Mouse (Mus musculus) c-Kit-negative CD71-positive TER-119-positive erythroid progenitor cells, embryonic 14.5 days (primary cell): ENCODE results near the gene Mras.
A peak's percentile ranks its signal among the peaks of the same experiment; 100 is the strongest.

Experiments used
- DNase-seq: peaks from one replicate; pipeline ENCODE4 v3.0.0-alpha.2; 2013; ENCODE audit warnings: low read depth, low spot score

The Mras gene

DNA sequence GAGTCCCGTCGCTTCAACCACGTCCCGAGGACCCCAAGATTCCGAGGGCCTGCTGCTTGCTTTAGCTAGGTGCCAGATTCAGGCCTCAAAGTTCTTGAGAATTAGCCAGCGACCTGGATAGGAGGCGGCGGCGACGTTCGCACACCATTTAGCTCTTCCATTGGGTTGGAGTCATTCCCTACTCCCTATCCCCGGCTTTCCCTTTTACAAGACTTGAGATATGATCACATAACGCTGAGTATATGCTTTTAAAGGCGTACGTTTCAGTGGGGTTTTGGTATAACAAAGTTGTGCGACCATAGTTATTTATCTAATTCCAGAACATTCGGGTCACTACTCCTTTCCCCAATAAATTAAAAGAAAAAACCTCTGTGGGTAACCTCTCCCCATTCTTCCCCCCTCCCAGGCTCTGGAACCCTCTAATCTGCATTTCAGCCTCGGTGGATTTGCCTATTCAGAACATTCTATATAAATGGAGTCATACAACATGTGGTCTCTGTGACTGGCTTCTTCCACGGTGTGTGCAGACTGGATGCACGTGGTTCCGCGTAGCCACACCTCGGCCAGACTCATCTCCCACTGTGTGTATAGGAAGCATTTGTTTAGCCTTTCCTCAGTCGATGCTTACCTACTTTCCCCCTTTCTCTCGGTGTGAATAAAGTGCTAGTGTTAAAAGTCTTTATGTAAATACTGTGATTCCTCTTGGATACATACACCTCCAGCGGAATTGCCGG lies at the start of gene Mras:
Mras (minus strand) TSS at position 351 of the 734 bp plus-strand sequence.
- no peak for DNase-seq

DNA sequence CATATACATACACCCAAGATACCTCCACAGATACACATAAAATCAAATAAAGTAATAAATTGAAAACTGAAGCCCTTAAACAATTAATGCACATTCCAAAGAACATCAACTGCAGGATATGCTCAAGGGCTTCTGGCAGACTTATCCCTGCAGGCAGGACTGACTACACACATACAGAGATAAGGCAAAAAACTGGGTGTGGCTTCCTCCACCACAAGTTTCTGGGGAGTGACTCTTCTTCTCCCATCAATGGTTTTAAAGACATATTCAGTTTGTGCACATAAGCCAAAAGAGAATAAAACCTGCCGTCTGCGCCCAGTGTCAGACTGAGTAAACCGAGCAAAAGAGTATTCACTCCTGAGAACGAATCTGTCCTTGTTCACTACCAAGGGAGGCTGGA lies 48.0 kb upstream of the Mras start:
- peak; percentile 43 for DNase-seq

DNA sequence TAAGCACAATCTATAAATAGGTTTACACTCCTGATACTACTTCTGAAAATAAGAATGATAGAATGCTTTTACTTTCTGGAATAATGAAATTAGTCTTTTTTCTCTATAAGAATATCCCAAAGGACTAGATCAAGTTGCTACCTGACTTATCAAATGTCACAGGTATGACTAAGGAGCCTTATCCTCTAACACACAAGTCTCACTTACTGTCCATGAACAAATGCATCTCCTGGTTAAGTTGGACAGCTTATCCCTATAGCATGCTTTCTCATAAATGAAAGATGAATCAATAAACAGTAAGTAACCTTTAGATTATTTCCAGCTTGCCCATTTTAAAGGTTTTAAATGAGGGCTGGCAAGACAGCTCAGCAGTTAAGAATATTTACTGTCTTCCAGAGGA lies 47.5 kb upstream of the Mras start:
- no peak for DNase-seq

DNA sequence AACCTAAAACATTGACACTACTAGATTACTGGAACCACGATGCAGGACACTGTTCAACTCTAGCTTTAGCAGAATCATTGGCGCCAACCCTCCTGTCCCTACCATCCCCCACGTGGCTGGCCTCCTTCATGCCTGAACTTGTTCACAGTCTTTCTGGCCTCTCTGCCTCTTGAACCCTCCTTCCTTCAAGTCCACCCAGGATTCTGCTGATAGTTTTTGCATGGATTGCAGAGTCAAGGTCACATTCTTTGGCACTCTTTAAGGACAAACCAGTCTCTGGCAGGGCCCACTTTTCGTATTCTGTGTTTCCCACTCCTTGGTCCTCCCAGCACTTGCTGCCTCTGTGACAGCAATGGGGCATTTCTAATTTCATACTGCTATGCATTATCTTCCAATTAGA lies 46.0 kb upstream of the Mras start:
- no peak for DNase-seq

DNA sequence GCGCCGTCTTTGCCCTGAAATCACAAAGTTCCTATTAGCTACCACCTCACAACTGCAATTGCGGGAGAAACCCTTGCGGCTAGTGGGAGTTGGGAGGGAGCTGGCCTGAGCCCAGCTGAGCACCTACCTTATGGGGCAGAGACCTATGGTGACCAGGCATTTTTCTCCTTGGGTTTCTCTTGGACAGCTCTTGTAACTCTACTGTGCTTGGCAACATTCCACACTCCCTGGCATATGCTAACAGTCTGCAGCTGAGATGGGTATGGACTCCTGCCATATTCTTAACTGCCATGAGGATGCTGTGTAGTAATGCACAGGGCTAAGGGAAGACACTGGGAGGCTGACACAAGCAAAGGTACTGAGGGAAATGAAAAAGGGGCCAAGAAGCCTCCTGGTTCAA lies 43.6 kb upstream of the Mras start:
- no peak for DNase-seq

DNA sequence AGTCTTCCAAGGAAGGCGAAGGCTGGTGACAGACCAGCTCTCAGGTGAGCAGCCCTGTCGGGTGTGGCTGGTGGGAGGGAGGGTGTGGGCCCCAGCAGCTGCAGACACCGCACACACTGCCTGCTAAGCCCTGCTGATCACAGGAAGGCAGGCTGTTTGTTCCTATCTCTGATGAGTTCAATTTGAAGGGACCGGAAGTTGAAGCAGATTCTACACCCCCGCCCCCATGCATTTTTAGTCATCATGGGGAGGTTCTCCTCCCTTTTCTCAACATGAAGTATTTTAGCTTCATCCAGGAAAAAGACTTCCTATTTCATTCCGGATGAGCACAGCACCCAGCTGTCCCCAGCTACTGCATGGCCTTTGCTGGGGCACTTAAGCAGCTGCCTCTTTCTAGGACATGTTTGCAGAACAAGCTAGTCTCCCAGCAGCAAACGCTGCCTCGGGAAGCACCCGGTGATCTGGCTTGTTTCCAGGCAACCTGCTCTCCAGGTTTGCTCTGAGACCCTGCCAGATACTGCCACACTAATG lies 42.1 kb upstream of the Mras start:
- DNase-seq = no peak

DNA sequence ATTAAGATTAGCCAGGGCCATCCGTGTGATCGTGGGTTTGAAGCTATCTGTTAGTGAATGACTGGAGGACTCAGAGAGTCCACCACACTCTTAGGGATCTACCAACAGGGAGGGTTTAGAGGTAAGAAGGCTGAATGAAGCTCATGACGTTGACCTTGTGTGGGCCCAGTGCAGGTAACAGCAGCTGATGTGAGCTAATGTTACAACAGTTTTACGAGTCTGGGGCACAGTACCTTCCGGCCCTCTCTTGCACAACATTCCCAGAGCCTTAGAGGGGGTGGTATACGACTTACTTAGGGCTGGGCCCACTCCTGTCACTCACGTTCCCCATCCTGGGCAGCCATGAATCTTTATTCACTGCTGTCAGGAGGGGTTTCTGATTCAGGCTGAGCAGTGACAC lies 34.2 kb upstream of the Mras start:
- DNase-seq = no peak

DNA sequence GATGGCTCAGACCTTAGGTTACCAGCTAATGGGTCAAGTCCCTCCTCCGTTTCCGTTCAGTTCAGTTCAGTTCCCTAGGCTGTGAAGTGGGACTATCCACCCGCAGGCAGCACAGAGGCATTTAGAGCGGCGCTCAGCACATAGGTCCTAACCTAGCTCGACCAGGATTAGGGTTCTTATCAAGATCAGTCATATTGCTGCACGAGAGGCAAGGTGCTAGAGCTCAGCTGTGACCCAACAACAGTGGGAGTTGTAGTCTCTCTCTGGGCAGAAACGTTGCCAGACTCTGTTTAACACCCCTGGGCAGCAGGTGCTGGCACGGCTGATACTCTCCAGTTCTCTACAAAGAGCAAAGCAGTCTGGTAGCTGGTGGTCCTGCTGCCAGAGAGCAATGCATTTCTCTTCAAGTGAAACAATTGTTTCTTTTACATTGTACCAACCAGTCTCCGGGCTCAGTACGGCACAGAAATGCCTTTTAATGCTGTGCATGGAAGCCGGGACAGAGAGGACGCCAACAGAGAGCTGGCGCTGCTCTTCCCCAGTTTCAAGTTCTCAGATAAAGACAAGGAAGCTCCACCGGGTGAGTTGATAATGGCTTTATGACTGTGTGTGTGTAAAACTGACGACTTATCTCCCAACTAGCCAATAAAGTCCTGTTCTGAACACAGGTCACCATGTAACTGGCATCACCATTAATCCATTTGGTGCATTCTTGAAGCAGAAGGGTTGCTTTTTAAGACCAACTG lies 33.3 kb upstream of the Mras start:
- no peak for DNase-seq

DNA sequence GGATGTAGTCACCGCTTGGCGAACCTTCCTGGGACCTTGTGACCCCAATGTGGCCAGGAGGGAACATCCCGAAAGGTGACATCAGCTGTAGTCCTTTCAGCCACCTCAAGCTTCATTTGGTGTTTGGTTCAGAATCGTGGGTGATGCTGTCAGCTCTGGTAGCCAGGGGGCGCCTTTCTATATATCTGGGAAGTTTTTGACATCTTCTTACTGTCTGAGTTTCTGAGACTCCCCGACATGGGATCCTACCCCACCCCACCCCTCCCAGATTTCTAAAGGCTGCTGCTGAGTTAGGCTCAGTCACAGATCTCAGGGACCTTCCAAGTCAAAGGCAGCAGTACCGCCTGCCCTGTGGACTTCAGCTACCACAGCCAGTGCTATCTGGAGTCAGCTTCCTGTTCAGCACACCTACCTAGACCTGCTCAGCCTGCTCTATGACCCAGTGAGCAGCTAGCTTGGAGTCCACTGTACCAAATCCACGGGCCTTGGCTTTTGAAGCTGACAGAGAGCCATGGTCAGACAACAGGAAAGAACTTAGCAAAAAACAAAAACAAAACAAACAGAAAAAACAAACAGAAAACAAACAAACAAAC lies 32.6 kb upstream of the Mras start:
- DNase-seq = no peak

DNA sequence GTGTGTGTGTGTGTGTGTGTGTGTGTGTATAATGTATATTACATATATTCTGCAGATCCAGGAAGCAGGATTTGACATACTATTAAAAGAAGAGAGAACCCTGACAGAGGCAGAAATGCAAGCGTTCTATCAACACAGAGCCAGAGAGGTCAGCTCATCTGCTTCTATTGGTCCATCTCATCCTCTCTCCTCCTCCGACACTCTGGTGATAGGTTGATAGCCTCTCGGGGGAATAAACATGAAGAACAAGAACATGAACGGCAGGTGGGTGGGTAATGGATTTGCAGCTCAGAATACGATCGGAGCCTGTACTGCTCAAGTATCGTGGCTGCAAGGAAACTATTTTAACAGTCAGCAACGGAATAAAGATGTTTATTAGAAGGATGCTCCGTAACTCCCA lies 31.4 kb upstream of the Mras start:
- DNase-seq = no peak

DNA sequence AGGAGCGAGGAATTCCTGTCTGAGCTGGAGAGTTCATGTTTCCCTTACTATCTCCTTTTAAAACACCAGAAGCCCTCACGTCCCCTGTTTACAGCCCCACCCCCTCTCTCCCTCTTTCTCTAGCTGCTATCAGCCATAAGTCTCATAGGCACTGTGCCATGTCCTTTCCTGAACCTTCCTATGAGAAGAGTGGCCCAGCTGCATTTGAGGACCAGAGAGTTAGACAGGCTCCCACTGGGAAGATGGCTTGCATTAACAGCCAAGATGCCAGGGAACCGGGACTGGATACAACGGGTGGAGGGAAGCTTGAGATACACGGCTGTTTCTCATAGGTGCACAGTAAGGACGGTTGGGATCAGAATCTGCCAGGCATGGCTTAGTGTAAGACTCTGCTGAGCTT lies 27.7 kb upstream of the Mras start:
- no peak for DNase-seq

DNA sequence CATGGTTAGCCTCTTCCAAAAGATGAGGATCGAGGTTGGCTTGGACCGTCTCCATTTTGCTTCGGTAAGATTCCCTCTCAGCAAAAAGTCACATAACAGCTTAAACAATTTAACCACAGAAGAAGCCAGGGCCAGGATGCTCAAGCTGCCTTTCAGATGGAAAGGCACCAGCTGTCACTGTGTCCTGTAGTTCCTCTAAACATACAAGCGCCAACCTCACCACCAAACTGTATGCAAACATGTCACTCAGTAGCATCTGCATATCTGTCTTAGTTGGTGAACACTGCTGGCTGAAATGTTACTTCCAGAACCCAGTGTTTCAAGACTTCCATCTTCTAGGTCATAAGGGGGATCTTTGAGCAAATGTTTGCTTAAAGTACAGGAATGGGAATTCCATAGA lies 22.5 kb upstream of the Mras start:
- no peak for DNase-seq

DNA sequence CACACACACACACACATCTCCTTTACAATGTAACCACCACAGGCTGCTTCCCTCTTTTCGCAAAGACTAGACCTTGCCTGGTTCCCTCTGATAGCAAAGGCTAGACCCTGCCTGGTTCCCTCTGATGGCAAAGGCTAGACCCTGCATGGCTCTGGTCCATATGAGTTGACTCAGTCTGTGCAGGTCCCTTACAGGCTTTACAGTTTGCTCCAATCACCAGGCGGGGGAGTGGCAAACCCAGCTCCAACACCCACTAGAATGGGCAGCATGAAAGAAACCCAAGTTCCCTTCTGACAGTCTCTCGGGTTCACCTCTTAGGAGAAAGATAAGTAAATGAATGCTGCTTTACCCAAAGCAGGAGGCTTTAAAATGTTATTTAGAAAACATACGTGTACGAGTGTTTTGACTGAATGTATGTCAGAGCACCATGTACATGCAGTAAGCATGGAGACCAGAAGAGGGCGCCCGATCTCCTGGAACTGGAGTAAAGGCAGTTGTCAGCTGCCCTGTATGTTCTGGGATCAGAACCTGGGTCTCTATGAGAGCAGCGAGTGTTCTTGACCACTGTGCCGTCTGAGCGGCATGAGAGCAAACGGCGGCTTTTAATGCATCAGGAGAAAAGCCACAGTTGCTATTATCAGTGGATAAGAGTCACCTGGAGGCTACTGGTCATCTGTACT lies 21.5 kb upstream of the Mras start:
- DNase-seq = peak; percentile 44

DNA sequence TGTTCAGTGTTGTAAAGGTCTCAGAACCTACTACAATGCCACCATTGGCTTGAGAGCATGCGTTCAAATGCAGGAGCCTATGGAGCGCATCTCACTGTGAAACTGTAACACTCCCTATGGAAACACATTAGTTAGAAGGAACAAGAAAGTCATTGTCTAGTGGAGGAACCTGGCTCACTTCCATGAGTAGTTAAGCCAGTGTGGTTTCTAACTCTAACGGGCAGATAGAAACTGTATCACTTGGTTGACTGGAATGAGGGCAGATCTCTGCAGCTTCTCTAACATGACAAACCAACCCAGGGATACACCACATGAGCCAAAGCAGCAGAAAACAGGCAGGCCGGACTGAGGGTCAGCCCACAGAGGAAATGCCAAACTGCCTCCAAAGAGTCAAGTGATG lies 17.0 kb upstream of the Mras start:
- DNase-seq = no peak

DNA sequence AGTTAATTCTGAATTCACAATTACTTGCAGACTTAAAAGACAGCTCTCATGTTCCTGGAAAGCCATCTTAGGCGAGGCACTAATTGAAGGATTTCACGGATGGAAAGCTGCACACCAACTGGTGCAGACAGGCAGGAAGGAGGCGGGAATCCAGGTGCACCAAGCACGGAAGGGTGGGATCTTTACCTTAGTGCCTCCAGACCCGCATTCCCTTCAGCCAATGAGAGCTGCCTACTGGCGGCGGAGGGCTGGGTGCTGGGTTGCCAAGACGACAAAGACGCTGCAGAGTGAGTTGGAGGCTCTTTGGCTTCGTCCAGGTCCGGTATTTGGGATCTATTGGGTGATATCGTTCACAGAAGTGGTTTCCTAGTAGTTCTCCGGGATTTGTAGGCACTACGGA lies 14.0 kb upstream of the Mras start, which contains the start of gene Nme9:
Nme9 (plus strand) TSS at position 315 of the 400 bp plus-strand sequence.
- DNase-seq = no peak

DNA sequence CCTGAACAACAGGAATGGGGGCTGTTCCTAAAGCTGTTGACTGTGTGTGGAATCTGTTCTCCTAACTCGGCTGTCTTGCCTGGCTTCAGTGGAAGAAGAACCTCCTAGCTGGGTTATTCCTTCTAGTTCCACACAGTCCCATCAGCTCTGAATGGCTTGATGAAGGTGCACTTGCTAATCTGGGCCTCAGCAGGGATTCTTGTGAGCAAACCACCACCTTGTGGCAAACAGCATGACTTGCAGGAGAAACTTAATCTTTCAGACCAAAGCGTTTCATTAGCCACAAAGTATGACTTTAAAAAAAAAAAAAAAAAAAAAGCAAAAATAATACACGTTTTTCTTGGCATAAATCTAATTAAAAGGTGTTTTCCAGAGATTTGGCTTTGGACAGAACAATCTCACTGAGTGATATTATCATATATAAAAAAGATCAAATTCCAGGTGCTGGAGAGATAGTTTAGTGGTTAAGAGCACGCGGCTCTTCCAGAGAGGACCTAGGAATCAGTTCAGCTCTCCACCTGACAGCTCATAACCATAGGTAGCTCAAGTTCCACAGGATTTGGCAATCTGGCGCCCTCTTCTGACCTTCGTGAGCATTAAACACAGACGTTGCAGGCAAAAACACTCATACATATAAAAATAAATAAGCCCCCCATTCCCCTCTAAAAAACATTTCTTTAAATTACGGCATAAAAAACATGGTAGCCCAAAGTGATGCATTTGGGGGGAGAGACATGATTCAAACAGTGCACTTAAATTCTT lies 12.9 kb upstream of the Mras start:
- DNase-seq = no peak

DNA sequence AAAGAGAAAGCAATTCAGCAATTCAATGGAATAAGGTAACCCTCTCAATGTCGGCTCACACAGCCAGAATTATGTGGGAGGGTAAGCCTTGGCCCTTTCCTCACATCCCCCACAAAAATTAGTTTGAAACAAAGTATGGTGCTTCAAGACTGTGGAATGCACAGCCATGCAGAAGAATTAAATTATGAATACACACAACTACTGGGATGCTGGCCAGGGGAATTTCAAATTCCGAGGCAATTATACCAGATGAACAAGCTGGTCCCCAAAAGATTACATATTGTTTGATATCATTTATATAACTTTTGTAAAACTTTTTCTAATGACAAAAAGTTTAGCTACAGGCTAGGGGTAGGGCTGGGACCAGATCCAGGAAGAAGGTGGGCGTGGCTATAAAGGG lies 10.1 kb upstream of the Mras start:
- DNase-seq = no peak

DNA sequence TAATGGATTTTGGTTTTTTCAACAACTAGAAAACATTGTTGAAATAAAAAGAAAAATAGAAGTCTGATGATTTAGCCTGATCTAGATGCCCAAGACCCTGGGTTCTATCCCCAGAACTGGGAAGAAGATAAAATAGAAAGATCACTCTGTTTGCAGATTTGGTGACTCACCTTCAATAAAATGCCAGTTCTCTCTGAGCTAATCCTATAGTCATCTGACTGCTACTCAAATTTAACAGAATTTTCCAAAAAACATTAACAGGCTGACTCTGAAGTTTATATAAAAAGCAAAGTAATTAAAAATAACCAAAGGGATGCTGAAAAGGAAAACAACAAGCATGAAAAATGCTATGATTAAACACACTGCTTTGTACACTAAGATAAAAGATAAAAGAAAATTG lies 9.1 kb upstream of the Mras start:
- no peak for DNase-seq

DNA sequence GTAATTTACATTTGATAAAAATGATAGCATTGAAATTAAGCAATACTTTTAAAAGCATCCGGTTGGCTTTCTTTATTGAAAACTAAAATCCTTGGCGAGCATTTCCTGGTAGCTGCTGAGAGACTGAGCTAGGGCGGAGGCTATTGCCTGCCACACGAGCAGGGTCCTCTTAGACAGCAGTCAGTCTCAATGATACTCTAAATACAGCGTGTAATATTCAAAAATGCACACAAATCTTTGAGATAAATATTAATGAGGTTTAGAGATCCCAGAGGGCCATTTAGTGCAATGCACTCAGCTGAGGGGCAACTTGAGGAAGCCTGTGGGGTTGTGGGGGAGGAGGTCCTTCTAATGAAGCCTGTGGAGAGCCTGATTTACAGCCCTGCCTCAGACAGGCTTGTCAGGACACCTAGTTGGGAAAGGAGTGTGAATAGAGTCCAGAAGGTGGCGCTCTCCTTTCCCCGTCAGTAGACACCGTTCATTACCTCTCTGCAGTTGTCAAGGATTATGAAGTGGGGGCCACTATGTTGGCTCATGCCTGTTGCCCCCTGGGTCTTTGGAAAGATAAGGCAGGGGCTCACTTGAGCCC lies 7.5 kb upstream of the Mras start:
- no peak for DNase-seq

DNA sequence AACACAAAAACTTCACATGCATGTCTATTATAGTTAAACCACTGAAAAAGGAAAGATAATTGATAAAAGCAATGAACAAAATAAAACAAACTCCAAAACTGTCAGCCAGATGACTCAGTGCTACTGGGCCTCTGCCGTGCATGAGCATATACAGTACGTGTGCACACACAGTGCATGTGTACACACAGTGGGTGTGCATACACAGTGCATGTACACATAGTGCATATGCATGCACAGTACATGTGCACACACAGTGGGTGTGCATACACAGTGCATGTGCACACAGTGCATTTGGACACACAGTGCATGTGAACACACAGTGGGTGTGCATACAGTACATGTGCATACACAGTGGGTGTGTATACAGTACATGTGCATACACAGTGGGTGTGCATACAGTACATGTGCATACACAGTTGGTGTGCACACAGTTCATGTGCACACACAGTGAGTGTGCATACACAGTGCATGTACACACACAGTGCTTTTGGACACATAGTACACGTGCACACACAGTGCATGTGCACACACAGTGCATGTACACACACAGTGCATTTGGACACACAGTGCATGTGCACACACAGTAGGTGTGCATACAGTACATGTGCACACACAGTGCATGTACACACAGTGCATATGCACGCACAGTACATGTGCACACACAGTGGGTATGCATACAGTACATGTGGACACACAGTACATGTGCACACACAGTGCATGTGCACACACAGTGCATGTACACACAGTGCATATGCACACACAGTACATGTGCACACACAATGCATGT lies 4.7 kb upstream of the Mras start:
- DNase-seq = no peak
